Mouse (Mus musculus) liver, embryonic 14.5 days (tissue): ENCODE data around the gene Cnih2.

Experiments
- CTCF ChIP-seq: IDR thresholded peaks from 2 replicates; pipeline ENCODE4 v1.5.1; 2016; ENCODE audit warnings: antibody characterized with exemption, low read depth, control low read depth
- EP300 ChIP-seq: IDR thresholded peaks from 2 replicates; pipeline ENCODE4 v1.6.1; 2016; ENCODE audit warnings: antibody characterized with exemption, low read depth

DNA sequence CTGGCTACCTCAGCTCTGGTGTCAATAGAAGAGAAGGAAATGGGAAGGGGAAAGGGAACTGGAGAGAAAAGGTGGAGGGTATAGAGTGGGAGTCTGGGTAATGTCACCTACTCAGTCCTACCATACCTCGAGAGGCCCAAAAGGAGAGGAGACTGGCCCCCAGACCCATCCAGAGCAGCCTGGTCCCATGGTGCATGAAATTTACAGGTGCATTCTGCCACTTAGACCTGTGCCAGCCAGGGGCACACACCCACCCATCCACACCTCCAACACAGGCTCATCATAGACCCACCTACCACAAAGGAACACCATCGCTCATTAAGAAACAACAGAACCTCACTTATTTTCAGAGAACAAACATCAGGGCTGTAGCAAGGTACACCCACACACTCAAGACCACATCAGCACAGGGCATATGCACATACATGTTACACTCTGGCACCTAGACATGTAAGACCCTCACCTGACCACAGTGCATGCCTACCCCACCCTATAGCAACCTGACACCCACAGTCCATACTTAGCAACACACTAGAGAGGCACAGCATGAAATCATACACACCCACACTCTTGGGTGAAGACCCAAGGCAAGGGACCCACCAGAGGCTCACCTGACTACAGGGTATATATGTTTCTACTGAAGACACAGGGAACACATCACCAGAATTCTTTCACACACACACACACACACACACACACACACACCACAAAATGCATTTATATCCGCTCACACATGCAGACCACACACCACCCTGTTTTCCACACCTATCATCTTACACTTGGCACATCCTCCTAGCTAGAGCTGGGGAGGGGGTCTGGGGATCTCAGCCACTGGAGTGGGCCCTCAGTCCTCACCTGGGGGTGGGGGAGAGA, 14.1 kb downstream of the Cnih2 start:
- TF ChIP-seq CTCF: no peak
- TF ChIP-seq EP300: no peak
